Mouse (Mus musculus) small intestine, adult 2 months (tissue): ENCODE results near the gene Grb14.

Experiments
- CTCF ChIP-seq: fragments of 200-500 bp; IDR thresholded peaks from 2 replicates; pipeline ENCODE4 v1.5.1; 2012; ENCODE audit warnings: low read depth, mild to moderate bottlenecking, control low read depth, inconsistent platforms, low read length, moderate library complexity, mixed read lengths; ENCODE audit not compliant: insufficient replicate concordance, insufficient read length; ENCODE audit errors: extremely low read depth
- POLR2A ChIP-seq: fragments of 200-500 bp; IDR thresholded peaks from 2 replicates; pipeline ENCODE4 v1.6.1; 2012; ENCODE audit warnings: low read depth, mild to moderate bottlenecking, control low read depth, inconsistent platforms, low read length, moderate library complexity

DNA sequence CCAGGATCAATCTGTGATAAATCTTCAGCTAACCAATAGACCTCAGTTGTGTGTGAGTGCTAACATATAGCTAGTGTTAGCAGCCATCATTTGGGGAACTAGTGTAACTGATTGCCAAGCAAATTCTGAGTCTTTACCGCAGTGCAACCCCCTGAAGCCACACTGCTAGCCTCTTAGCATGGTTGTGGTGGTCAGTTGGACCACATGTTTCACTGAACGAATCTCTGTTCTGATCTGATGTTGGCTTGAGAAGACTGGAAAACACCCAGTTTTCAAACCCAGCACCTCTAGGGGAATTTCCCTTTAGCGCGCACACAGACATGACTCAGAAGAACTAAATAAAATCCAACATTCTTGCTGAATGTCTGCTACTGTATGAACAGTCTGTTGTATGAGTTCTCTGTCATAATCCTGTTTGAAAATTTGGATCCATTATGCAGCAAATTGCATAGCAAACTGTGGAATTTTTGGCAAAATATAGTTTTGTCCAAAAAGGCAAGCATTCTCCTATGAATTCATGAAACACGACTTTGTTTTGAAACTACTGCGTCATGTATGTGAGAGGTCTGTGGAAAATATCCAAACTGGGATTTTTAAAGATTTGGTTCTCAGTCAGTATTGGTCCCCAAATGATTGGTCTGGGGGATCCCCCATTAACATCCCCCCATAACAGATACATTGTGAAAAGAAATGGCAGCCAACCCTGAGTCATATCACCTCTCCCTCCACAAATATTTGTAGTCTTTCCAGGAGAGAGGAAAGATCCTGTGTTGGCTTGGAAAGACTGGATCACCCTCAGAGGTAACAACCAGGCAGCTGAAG, 27.6 kb upstream of the Grb14 start:
- TF ChIP-seq CTCF, result no peak
- TF ChIP-seq POLR2A, result no peak
